Mouse (Mus musculus) CH12.LX (cell line): ENCODE data around the gene Pitx1. TPM values are rescaled to one million over a fixed set of nuclear protein-coding genes. Genes with fewer than 3 reads are reported as not detected.
A peak's percentile ranks its signal among the peaks of the same experiment; 100 is the strongest.

Source experiments
- DNase-seq: peaks from one replicate; pipeline ENCODE4 v3.0.0-alpha.2; 2013; ENCODE audit errors: extremely low read depth
- H3K27ac ChIP-seq: 2 replicates; pipeline ENCODE4 v1.5.1; 2012; ENCODE audit warnings: low read depth, mild to moderate bottlenecking, control low read depth, moderate library complexity; ENCODE audit not compliant: insufficient read depth
- H3K27me3 ChIP-seq: replicated peaks from 2 replicates; pipeline ENCODE3; 2012; ENCODE audit warnings: inconsistent platforms
- H3K36me3 ChIP-seq, 2 experiments: replicated peaks in 1 of 2; 2 replicates each; pipeline versions ENCODE3 to v1.6.1; 2012; ENCODE audit warnings: inconsistent platforms in 1 of 2, low read length in 1 of 2, mild to moderate bottlenecking in 1 of 2, mixed read lengths in 1 of 2, moderate library complexity in 1 of 2; ENCODE audit not compliant: control insufficient read depth in 1 of 2, insufficient read depth in 1 of 2
- H3K4me1 ChIP-seq, 2 experiments: 2 replicates each; pipeline ENCODE4 v1.6.1; 2012; ENCODE audit warnings: inconsistent platforms in 1 of 2, moderate library complexity in 1 of 2; ENCODE audit not compliant: insufficient read depth in 2 of 2, control insufficient read depth in 1 of 2
- H3K4me2 ChIP-seq: 2 replicates; pipeline ENCODE4 v1.6.1; 2012; ENCODE audit warnings: low read depth, mild to moderate bottlenecking, control low read depth; ENCODE audit not compliant: poor library complexity, insufficient read depth, severe bottlenecking
- H3K4me3 ChIP-seq, 3 experiments: fragments of 150-350 bp in 1 of 3; sonication (generic) in 1 of 3; replicated peaks in 1 of 3; 2 replicates each; pipeline versions ENCODE3 to v1.5.1; 2011 to 2012; ENCODE audit warnings: low read depth in 2 of 3, low read length in 2 of 3, mild to moderate bottlenecking in 2 of 3, moderate library complexity in 2 of 3, control low read depth in 1 of 3, improper control_type of control experiment in 1 of 3, inconsistent platforms in 1 of 3, mixed read lengths in 1 of 3; ENCODE audit not compliant: poor library complexity in 1 of 3
- H3K79me2 ChIP-seq: replicated peaks from 2 replicates; pipeline ENCODE4 v1.6.1; 2012; ENCODE audit warnings: mild to moderate bottlenecking, moderate library complexity; ENCODE audit not compliant: control insufficient read depth, poor library complexity, insufficient read depth, severe bottlenecking; ENCODE audit errors: extremely low read depth
- H3K9ac ChIP-seq: 2 replicates; pipeline ENCODE4 v1.6.1; 2012; ENCODE audit warnings: low read depth, mild to moderate bottlenecking, control low read depth, moderate library complexity; ENCODE audit not compliant: insufficient read depth
- H3K9me3 ChIP-seq: replicated peaks from 2 replicates; pipeline ENCODE3; 2012; ENCODE audit warnings: low read length, inconsistent platforms, mixed read lengths
- BHLHE40 ChIP-seq: IDR thresholded peaks from 2 replicates; pipeline ENCODE4 v1.6.1; 2011; ENCODE audit warnings: mild to moderate bottlenecking, low read depth, low read length, improper control_type of control experiment
- CHD1 ChIP-seq: IDR thresholded peaks from 2 replicates; pipeline ENCODE4 v1.6.1; 2012; ENCODE audit warnings: low read depth, low read length, improper control_type of control experiment, inconsistent platforms
- CHD2 ChIP-seq: IDR thresholded peaks from 2 replicates; pipeline ENCODE4 v1.6.1; 2011; ENCODE audit warnings: low read length, improper control_type of control experiment
- CTCF ChIP-seq, 2 experiments: IDR thresholded peaks in 1 of 2; conservative IDR thresholded peaks in 1 of 2; 2 replicates each; pipeline ENCODE4 v1.5.1; 2011 to 2012; ENCODE audit warnings: low read depth in 2 of 2, low read length in 2 of 2, improper control_type of control experiment in 1 of 2, inconsistent platforms in 1 of 2, mild to moderate bottlenecking in 1 of 2, moderate library complexity in 1 of 2
- E2F4 ChIP-seq: IDR thresholded peaks from 2 replicates; pipeline ENCODE4 v1.6.1; 2011; ENCODE audit warnings: low read depth, low read length, improper control_type of control experiment; ENCODE audit not compliant: insufficient replicate concordance
- EP300 ChIP-seq: IDR thresholded peaks from 2 replicates; pipeline ENCODE4 v1.6.1; 2011; ENCODE audit warnings: low read length, improper control_type of control experiment
- ETS1 ChIP-seq: conservative IDR thresholded peaks from 2 replicates; pipeline ENCODE4 v1.6.1; 2012; ENCODE audit warnings: low read depth, mild to moderate bottlenecking, inconsistent platforms, low read length, improper control_type of control experiment, moderate library complexity
- GABPA ChIP-seq: IDR thresholded peaks from 2 replicates; pipeline ENCODE4 v1.6.1; 2012; ENCODE audit warnings: low read depth, low read length, improper control_type of control experiment, inconsistent platforms; ENCODE audit not compliant: insufficient replicate concordance
- JUN ChIP-seq: IDR thresholded peaks from 2 replicates; pipeline ENCODE4 v1.6.1; 2011; ENCODE audit warnings: low read depth, mild to moderate bottlenecking, low read length, improper control_type of control experiment, moderate library complexity; ENCODE audit not compliant: insufficient read depth
- MAZ ChIP-seq: IDR thresholded peaks from 2 replicates; pipeline ENCODE4 v1.6.1; 2012; ENCODE audit warnings: low read depth, mild to moderate bottlenecking, inconsistent platforms, low read length, improper control_type of control experiment, moderate library complexity
- MXI1 ChIP-seq: IDR thresholded peaks from 2 replicates; pipeline ENCODE4 v1.6.1; 2011; ENCODE audit warnings: mild to moderate bottlenecking, low read depth, low read length, improper control_type of control experiment
- NELFE ChIP-seq: IDR thresholded peaks from 2 replicates; pipeline ENCODE4 v1.6.1; 2011; ENCODE audit warnings: low read depth, low read length, improper control_type of control experiment
- PAX5 ChIP-seq: IDR thresholded peaks from 2 replicates; pipeline ENCODE4 v1.6.1; 2012; ENCODE audit warnings: low read length, inconsistent platforms, mixed read lengths
- RAD21 ChIP-seq: IDR thresholded peaks from 2 replicates; pipeline ENCODE4 v1.6.1; 2011; ENCODE audit warnings: low read depth, mild to moderate bottlenecking, low read length, improper control_type of control experiment, moderate library complexity
- SIN3A ChIP-seq: IDR thresholded peaks from 2 replicates; pipeline ENCODE4 v1.6.1; 2012; ENCODE audit warnings: low read length, improper control_type of control experiment, inconsistent platforms
- TBP ChIP-seq: conservative IDR thresholded peaks from 2 replicates; pipeline ENCODE4 v1.6.1; 2011; ENCODE audit warnings: low read depth, low read length, improper control_type of control experiment
- TCF12 ChIP-seq: IDR thresholded peaks from 2 replicates; pipeline ENCODE4 v1.6.1; 2014; ENCODE audit warnings: low read depth, mild to moderate bottlenecking, inconsistent platforms, low read length, improper control_type of control experiment
- UBTF ChIP-seq: IDR thresholded peaks from 2 replicates; pipeline ENCODE4 v1.6.1; 2012; ENCODE audit warnings: low read depth, mild to moderate bottlenecking, inconsistent platforms, low read length, improper control_type of control experiment, moderate library complexity
- USF2 ChIP-seq: conservative IDR thresholded peaks from 2 replicates; pipeline ENCODE4 v1.6.1; 2011; ENCODE audit warnings: low read depth, low read length, improper control_type of control experiment
- ZC3H11A ChIP-seq: IDR thresholded peaks from 2 replicates; pipeline ENCODE4 v1.6.1; 2012; ENCODE audit warnings: low read depth, mild to moderate bottlenecking, inconsistent platforms, low read length, improper control_type of control experiment
- ZKSCAN1 ChIP-seq: IDR thresholded peaks from 2 replicates; pipeline ENCODE4 v1.6.1; 2012; ENCODE audit warnings: low read depth, inconsistent platforms, low read length, improper control_type of control experiment, borderline replicate concordance
- ZMIZ1 ChIP-seq: IDR thresholded peaks from 2 replicates; pipeline ENCODE4 v1.6.1; 2012; ENCODE audit warnings: low read depth, mild to moderate bottlenecking, inconsistent platforms, low read length, improper control_type of control experiment
- dilution Hi-C: fragments of 300-500 bp; cut with MboI; formaldehyde crosslinking; loops from 2 replicates; pipeline ENCODE4 v1.14.3; 2020; ENCODE audit warnings: low sequenced_read_pairs; ENCODE audit not compliant: extremely low pct_unique_long_range_greater_than_20kb, extremely low pct_ligation_motif_present
- in situ Hi-C: fragments of 300-500 bp; cut with MboI; formaldehyde crosslinking; loops from 3 replicates; pipeline ENCODE4 v1.14.3; 2019; ENCODE audit warnings: low sequenced_read_pairs, low pct_ligation_motif_present, low pct_unique_long_range_greater_than_20kb, mixed read lengths
- polyA plus RNA-seq: library from polyadenylated mRNA; unstranded; fragments of >175 nt; gene quantifications from 2 replicates; pipeline ENCODE4 v1.2.1, GENCODE M21; 2012; ENCODE audit warnings: low read depth; ENCODE audit not compliant: insufficient read length
- total RNA-seq, 2 experiments: library from RNA; depleted of rRNA; stranded (reverse); fragments of 300-350 nt in 1 of 2; fragments of >200 nt in 1 of 2; gene quantifications; 2 replicates each; pipeline ENCODE4 v1.2.3; 2012 to 2014

The Pitx1 gene
- total and polyA plus RNA-seq, 3 experiments = not detected

- Histone ChIP-seq H3K9ac (no peak overlapping the region), H3K4me3 (no peak overlapping the region), H3K27me3 (peaks cover 4% of the 10 kb centered on the region), H3K36me3 (no peaks in the 10 kb centered on the region), H3K79me2 (no peaks in the 10 kb centered on the region), H3K4me1 (no peaks in the 10 kb centered on the region), H3K9me3 (peaks cover 8% of the 10 kb centered on the region), H3K27ac (no peak overlapping the region), H3K4me2 (no peak overlapping the region)
- dilution Hi-C loops = no loop called here
- TF ChIP-seq JUN (no peak), CTCF (conservative IDR thresholded peaks at IDR 0.05 in 1 of 2, IDR thresholded peaks at IDR 0.05 in 1 of 2; ENCODE audit: low read depth in 2 of 2, low read length in 2 of 2) (peak in 1 of 2 experiments; percentile 8; a peak in 1 of 4 replicates), UBTF (no peak), MAZ (no peak), MXI1 (no peak), NELFE (no peak), TCF12 (no peak)
- in situ Hi-C loops = no loop called here
- no peak for DNase-seq
Measured at GRCm38 (mm10) chr13:55824151-55824945, 11.6 kb downstream of the Pitx1 start.

GRCm38 (mm10) chr13:55822499-55822898 lies 13.5 kb downstream of the Pitx1 start:
- Histone ChIP-seq H3K36me3 (no peaks in the 10 kb centered on the region), H3K4me1 (no peaks in the 10 kb centered on the region), H3K9me3 (peaks cover 2% of the 10 kb centered on the region), H3K79me2 (no peaks in the 10 kb centered on the region), H3K4me2 (no peak overlapping the region), H3K9ac (no peak overlapping the region), H3K27me3 (peaks cover 3% of the 10 kb centered on the region), H3K4me3 (no peak overlapping the region), H3K27ac (no peak overlapping the region)
- dilution Hi-C loops (no loop called here), in situ Hi-C loops (no loop called here)
- TF ChIP-seq GABPA (no peak), MAZ (no peak), UBTF (no peak), ZMIZ1 (no peak), TBP (no peak)
- DNase-seq = no peak

GRCm38 (mm10) chr13:55814834-55815233 lies 21.2 kb downstream of the Pitx1 start:
- H3K4me2 ChIP-seq = no peak overlapping the region
- no peaks in the 10 kb centered on the region for H3K79me2 ChIP-seq
- in situ Hi-C loops = no loop called here
- no peaks in the 10 kb centered on the region for H3K9me3 ChIP-seq
- no peak overlapping the region for H3K27ac ChIP-seq
- H3K4me1 ChIP-seq = peaks cover 0 to 11% of the 10 kb centered on the region in 2 experiments; a peak in 2 of 4 replicates
- no peaks in the 10 kb centered on the region for H3K36me3 ChIP-seq
- H3K27me3 ChIP-seq = no peaks in the 10 kb centered on the region
- no peak overlapping the region for H3K4me3 ChIP-seq
- dilution Hi-C loops = no loop called here
- no peak overlapping the region for H3K9ac ChIP-seq
- no peak for DNase-seq
- TF ChIP-seq E2F4 (no peak), USF2 (no peak), TBP (no peak), SIN3A (no peak), BHLHE40 (no peak), ZMIZ1 (no peak), EP300 (no peak), RAD21 (no peak), CHD2 (no peak), ETS1 (no peak), PAX5 (no peak), GABPA (no peak), NELFE (no peak), ZKSCAN1 (no peak), ZC3H11A (no peak), CHD1 (no peak)
